Mouse (Mus musculus) MEL (cell line): ENCODE data around the gene Npas3.

ENCODE experiments used
- CTCF ChIP-seq, 3 experiments: IDR thresholded peaks in 2 of 3; conservative IDR thresholded peaks in 1 of 3; 2 replicates each; pipeline ENCODE4 v1.5.1; 2011 to 2012; ENCODE audit warnings: low read length in 3 of 3, low read depth in 2 of 3, mild to moderate bottlenecking in 2 of 3, improper control_type of control experiment in 1 of 3, inconsistent platforms in 1 of 3, mixed read lengths in 1 of 3, moderate library complexity in 1 of 3; ENCODE audit not compliant: control insufficient read depth in 1 of 3, insufficient read depth in 1 of 3, poor library complexity in 1 of 3, severe bottlenecking in 1 of 3
- MYC ChIP-seq: IDR thresholded peaks from 2 replicates; pipeline ENCODE4 v1.6.1; 2011; ENCODE audit warnings: low read depth, mild to moderate bottlenecking, low read length, improper control_type of control experiment, moderate library complexity
- POLR2A ChIP-seq, 2 experiments: IDR thresholded peaks; 2 replicates each; pipeline ENCODE4 v1.6.1; 2011 to 2012; ENCODE audit warnings: low read length in 2 of 2, mild to moderate bottlenecking in 2 of 2, control low read depth in 1 of 2, improper control_type of control experiment in 1 of 2, low read depth in 1 of 2, moderate library complexity in 1 of 2; ENCODE audit not compliant: control insufficient read depth in 1 of 2, insufficient read depth in 1 of 2, poor library complexity in 1 of 2

DNA sequence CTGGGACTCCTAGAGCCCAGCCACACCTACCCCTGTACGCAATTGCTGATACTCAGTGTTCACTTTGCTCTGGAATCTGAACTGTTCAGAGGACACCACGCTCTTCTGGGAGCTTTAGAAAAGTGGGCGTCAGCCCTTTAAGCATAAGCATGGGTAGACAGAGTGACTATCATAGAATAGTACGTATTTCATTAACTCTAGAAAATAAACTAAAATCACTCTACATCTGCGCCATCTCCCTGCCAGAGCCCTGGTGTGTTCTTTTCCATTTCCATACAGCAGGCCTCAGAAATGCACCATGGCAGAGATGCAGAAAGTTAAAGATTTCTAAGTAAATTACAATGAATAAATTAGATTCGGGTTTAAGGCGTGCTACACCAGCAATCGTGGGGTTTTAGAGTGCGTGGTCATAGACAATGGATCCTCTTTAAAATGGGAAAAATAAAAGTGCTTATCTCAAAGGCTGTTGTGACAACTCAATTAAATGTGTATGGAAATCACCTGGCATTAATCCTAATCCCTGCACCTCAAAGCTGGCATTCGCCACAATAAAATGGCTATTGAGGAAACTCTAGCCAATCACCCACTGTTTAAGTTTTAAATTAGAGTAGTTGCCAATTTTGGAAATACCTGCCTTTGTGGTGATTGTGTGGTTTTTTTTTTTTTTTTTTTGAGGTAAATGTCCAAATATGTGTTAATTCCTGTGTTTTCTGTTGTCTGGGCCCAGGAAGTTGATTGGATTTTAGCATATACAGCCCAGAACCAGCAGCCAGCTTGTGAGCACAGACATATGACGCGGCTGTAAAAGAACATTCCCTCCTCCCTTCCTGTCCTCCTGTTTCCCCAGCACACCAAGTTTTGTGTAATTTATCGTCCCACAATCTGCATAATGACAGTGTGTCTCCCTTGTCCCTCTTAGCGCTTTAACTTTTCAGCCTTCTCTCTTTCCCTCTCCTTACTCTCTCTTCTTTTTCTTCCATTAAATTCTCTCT is 737.7 kb downstream of the Npas3 start:
- no peak for TF ChIP-seq MYC
- TF ChIP-seq POLR2A (IDR thresholded peaks at IDR 0.05; ENCODE audit: control insufficient read depth in 1 of 2, insufficient read depth in 1 of 2, low read depth in 1 of 2, low read length in 2 of 2, poor library complexity in 1 of 2) = no peak
- TF ChIP-seq CTCF (IDR thresholded peaks at IDR 0.05 in 2 of 3, conservative IDR thresholded peaks at IDR 0.05 in 1 of 3; ENCODE audit: control insufficient read depth in 1 of 3, insufficient read depth in 1 of 3, low read depth in 2 of 3, low read length in 3 of 3, poor library complexity in 1 of 3, severe bottlenecking in 1 of 3) = no peak
